Mouse (Mus musculus): ENCODE measurements around the gene Slc6a21.
"Not testable (repeated sequence)": the region's sequence is repeated elsewhere in the genome, so short reads cannot be mapped to it uniquely, and the experiment has no call there.

Slc6a21 gene

DNA sequence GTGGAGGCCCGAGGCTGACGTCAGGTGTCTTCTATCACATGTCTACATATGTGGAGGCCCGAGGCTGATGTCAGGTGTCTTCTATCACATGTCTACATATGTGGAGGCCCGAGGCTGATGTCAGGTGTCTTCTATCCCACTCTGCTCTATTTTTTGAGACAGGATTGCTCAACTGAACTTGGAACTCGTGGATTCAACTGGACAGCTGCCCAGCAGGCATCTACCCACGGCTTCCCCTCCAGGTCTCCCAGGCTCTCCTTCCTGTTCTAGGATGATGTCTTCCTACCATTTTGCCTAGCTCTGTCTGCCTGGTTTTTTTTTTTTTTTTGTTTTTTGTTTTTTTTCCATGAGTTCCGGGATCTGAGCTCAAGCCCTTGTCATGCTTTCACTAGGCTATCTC, 21.5 kb upstream of the Slc6a21 start:
- in situ Hi-C loops (cut with MseI, MboI), result not testable (repeated sequence)

GRCm38 (mm10) chr7:45257063-45257840, 20.1 kb upstream of the Slc6a21 start:
- in situ Hi-C loops (cut with MseI, MboI), result no loop called here

- in situ Hi-C loops (cut with MseI, MboI), result no loop called here
Measured at GRCm38 (mm10) chr7:45259281-45259680, 18.0 kb upstream of the Slc6a21 start.

GRCm38 (mm10) chr7:45262266-45262665, 15.0 kb upstream of the Slc6a21 start:
- in situ Hi-C loops (cut with MseI, MboI), result no loop called here

DNA sequence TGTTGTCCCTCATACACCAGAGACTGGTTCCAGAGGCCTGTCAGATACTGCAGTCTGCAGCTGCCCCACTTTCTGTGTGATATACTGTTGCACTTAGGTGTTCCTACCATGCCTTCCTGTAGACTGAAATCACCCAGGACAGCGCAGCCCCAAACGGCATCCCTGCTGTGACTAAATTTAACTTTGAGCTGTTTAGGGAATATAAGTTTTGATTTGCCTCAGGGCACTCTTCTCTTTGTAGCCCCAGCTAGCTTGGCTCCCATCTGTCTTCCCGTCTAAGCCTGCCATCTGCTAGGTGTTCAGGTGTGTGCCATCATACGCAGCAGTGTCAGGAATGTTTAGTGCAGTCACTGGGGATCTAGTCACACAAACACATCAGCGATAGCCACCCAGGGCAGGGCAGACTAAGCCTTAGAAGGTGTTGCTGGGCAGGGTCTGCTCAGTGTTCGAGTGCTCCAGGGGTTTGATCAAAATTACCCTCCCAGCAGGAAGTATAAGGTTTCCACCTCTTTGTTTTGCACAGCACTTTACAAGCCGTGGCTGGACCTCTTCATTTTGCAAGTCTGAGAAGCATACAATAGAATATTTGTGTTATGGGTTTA, 14.2 kb upstream of the Slc6a21 start:
- in situ Hi-C loops (cut with MseI, MboI), result no loop called here

DNA sequence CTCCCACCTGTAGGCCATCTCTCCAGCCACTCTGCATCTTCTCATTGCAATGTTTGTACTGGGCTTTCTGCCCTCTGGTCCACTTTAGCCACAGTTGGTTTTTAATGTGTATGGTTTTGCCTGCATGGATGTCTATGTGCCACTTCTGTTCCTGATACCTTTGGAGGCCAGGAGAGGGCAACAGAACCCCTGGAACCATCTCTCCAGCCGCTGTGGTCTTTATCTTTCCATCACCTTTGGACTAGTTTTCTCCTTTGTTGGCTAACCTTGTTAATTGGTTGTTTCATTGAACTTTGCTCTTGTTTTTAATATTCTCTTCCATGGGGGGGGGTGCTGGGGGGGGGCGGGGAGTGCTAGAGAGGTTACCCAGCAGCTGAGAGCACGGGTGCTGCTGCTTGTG, 13.0 kb upstream of the Slc6a21 start:
- in situ Hi-C loops (cut with MseI, MboI), result no loop called here

- in situ Hi-C loops (cut with MseI, MboI), result no loop called here
Measured at GRCm38 (mm10) chr7:45265518-45265917, 11.8 kb upstream of the Slc6a21 start.

DNA sequence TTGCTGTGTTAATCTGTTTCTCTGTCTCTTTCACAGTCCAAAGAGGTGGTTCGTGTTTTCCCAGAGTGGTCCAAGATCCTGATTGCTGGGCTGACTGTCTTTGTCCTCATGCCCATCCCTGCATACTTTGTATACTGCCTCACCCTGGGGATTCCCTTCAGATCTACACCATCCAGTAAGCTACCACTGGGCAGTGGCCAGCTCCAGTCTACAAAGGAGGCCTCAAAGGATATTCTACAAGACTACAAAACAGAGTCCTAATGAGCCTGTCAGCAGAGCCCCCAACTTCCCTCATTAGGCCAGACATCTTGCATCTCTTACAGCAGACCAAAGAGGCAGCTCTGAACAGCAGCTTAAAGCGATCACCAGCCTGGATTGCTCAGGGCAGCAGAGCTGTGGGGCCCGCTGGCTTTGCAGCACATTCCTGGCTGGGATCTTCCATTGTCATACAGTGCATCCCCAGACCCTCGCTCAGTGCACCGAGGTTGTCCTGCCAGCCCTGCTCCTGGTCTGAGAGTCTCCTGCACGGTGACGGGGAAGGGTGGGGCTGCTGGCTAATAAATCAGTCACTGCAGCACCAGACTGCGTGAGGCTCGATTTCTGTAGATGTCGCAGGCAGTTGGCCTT, 4.4 kb upstream of the Slc6a21 start:
- in situ Hi-C loops (cut with MseI, MboI), result no loop called here

DNA sequence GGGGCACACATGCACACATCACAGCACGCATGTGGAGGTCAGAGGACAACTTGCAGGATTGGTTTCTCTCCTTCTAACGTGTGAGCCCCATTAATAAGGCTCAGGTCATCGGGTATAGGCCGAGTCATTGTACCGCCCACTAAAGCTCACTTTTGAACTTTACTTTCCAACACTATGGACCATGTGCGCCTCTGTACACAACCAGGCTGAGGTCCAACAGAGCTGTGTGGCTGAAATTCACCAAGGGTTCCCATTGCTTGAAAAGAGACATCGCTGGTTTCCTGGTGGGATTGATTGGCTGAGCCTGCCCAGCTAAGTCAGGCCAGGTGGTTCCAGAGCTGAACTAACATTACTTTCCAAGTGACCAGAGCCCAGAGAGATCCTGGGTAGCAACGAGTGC, 3.6 kb upstream of the Slc6a21 start:
- in situ Hi-C loops (cut with MseI, MboI), result no loop called here

DNA sequence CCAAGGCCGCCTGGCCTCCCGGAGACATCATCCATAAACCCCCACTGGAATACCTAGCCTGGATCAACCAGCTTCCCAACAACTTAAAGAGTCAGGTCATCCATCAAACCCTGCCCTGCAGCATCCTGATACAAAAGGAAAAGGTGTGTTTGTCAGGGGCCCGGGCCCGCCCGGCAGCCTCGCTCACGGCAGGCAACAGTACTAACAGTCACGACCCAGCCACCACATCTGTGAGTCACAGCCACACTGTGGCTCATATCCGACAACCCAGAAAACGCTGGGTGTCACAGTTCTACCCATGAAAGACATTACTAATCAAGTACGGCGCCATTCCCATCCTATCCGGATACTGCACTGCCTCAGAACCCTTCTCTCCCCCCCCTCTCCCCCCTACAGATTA, 9.2 kb downstream of the Slc6a21 start:
- in situ Hi-C loops (cut with MseI, MboI), result no loop called here

GRCm38 (mm10) chr7:45296626-45297025, 19.3 kb downstream of the Slc6a21 start:
- in situ Hi-C loops (cut with MseI, MboI), result no loop called here

- in situ Hi-C loops (cut with MseI, MboI), result no loop called here
Measured at GRCm38 (mm10) chr7:45297563-45297962, 20.2 kb downstream of the Slc6a21 start.

DNA sequence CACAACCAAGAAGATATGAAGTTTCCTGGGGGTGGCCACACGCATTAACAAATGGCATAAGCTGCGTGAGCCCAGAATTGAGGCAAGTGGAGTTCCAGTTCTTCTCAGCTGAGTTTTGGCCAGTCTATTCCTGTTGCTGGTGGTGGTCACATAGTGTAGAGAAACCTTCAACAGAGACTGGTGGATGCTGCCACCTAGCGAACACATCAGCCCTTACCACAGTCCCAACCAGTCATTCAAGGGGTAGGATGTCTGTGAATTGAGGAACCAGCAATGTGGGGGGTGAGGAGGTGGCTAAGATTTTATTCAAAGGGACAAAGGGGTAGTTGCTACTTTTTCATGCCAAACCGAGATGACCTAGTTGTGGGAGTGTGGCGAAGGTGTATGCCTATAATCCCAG, 22.4 kb downstream of the Slc6a21 start:
- in situ Hi-C loops (cut with MseI, MboI), result no loop called here

DNA sequence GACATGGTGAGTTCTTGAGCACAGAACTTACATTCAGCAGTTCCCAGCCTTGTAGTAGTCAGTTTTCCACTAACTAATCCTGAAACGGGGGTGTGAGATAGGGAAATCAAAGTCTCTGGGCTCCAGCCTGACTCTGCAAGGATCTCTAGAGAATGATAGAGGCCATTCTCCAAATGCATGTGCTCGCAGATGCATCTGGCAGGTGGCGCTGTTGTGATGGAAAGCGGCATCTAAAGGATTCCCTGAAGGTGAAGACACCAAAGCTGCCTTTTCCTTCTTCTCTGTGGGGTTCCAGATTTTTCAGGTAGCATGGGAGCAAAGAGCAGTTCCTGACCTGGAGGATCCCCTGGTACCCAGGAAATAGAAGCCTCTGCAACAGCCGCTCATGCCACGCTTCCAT, 23.0 kb downstream of the Slc6a21 start:
- in situ Hi-C loops (cut with MseI, MboI), result no loop called here

- in situ Hi-C loops (cut with MseI, MboI), result no loop called here
Measured at GRCm38 (mm10) chr7:45302626-45303025, 25.3 kb downstream of the Slc6a21 start.

GRCm38 (mm10) chr7:45304869-45305268, 27.6 kb downstream of the Slc6a21 start:
- in situ Hi-C loops (cut with MseI, MboI), result no loop called here

- in situ Hi-C loops (cut with MseI, MboI), result no loop called here
Measured at GRCm38 (mm10) chr7:45305275-45305674, 28.0 kb downstream of the Slc6a21 start.

DNA sequence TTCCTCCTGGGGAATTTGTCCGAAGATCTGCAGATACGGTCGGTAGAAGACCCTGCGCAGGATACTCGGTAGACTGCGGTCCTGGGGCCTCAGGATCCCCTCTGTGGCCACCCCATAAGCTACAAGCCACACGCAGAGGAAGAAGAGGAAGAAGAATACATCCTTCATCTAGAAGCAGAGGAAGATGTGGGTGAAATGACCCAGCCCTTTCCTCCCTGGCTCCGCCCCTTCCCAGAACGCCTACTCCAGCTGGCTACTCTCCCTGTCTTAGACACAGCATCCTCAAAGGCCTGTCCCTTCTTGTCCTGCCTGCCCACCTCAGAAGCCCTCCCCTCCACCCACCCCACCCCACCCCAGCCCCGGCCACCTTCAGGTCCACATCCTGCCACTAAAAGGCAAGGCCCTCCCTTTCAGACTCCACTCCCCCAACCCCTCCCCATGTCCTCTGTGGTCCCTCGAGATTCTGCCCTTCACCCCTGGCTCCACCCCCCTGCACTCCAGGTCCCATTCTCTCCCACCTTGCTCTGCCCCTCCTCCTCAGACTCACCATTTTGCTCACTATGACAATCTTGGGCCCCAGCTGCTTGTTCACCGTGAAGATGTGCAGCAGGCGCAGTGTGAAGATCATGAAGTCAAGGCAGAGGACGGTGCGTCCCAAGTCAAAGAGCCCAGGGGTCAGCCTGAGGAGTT, 31.4 kb downstream of the Slc6a21 start:
- in situ Hi-C loops (cut with MseI, MboI), result no loop called here

- in situ Hi-C loops (cut with MseI, MboI), result no loop called here
Measured at GRCm38 (mm10) chr7:45309455-45309854, 32.1 kb downstream of the Slc6a21 start.

DNA sequence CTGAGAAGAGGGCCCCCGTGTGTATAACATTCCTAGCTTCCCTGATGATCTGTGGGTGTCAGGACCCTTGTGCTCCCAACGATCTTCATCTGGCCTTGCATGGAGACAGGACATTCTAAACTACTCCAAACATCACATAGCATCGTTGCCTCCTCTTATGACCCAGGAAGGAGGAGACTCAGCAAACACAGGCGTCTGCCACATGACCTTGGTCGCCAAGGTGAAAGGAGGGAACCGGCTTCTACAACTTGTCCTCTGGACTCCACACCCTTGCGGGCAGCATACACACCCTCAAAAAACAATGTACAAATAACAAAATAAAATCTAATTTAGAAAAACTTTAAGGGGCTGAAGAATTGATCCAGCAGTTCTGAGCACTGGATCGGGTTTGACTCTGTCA, 34.7 kb downstream of the Slc6a21 start:
- in situ Hi-C loops (cut with MseI, MboI), result no loop called here

DNA sequence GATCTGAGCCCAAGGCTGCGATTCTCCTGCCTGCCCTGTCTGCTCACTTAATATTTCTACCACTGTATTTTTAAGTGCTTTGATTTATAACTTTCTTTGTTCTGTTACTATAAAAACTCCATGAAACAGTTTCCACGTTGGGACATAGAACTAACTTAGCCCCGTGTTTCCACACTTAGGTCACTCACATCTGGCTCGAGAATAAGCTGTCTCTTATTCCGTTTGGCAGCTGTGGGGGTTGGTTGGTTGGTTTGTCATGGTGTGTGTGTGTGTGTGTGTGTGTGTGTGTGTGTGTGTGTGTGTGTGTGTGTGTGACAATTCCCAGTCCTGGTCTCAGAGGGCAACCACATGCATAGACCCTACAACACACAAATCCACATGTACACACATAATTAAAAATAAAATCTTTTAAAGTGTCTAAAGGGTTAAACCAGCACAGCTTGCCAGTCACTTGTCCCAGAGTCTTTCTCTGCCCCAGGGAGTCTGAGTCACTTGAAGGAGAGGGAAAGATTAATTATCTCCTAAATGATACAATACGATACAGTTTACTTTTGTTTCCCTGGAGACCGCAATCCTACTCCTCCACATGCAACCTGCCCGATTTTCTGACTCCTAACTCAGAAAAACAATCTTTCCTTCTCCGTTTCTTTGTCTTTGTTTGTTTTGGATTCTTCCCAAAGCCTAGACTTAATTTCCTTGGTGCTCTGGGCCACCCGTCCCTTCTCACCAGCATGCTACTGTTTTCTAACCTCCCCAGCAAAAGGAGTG, 35.6 kb downstream of the Slc6a21 start:
- in situ Hi-C loops (cut with MseI, MboI), result no loop called here

DNA sequence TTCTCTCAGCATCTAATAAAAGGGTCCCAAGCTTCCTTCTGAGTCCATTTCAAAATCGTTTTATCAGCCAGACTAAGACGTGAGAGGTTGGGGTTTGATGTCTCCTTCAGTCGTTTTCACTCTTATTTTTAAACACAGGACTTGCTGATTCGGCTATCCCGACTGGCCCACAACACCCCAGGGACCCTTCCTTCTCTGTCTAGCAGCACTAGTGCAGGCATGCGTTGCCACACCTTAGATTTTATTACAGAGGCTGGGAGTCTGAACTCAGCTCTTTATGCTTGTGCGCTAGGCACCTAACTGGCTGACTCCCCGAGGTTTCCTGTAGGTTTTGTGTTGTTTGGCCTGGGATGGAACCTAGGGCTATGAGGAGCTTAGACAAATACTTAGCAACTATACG, 36.2 kb downstream of the Slc6a21 start:
- in situ Hi-C loops (cut with MseI, MboI), result no loop called here
